Mouse (Mus musculus) heart, adult 18-20 months (tissue): ENCODE data around the gene Wee1. TPM values are rescaled to one million over a fixed set of nuclear protein-coding genes. Genes with fewer than 3 reads are reported as not detected.

ENCODE experiments used
- total RNA-seq, 2 experiments: library from RNA; stranded (reverse); gene quantifications; 2 replicates each; pipeline ENCODE4 v1.2.3; 2021

Wee1 gene
- total RNA-seq, 2 experiments from 2014 or later, result 9.2 to 11.3 TPM

Other genes with a start within 250 kb of the Wee1 start
- 100 to 1,000 TPM; 122 to 123 TPM for gene Dennd5a, start 161.6 kb upstream of the Wee1 start, total RNA-seq
- gene Tmem41b, start 135.1 kb upstream of the Wee1 start, total RNA-seq, result 10 to 100 TPM; 43.4 to 54.7 TPM
- gene Ipo7, start 103.8 kb upstream of the Wee1 start, total RNA-seq, result 10 to 100 TPM; 96.4 to 99.0 TPM
- gene Zfp143, start 60.8 kb upstream of the Wee1 start, total RNA-seq, result 1 to 10 TPM; 6.8 to 7.6 TPM
- gene Swap70, start 99.7 kb downstream of the Wee1 start, total RNA-seq, result 10 to 100 TPM; 10.8 to 14.7 TPM